Mouse (Mus musculus) brain, embryonic 18.5 days (tissue): Measurements from ENCODE around the gene Prr15l.

Experiments
- DNase-seq: peaks from one replicate; pipeline ENCODE4 v3.0.0-alpha.2; 2012; ENCODE audit warnings: low read depth, low spot score

Gene Prr15l

GRCm38 (mm10) chr11:96928088-96928487 is at the start of gene Prr15l:
TSS of gene Prr15l (plus strand) at chr11:96928104.
- DNase-seq = no peak

- no peak for DNase-seq
Measured at GRCm38 (mm10) chr11:96878715-96879114, 49.2 kb upstream of the Prr15l start.

- no peak for DNase-seq
Measured at GRCm38 (mm10) chr11:96879359-96879758, 48.5 kb upstream of the Prr15l start.

- no peak for DNase-seq
Measured at GRCm38 (mm10) chr11:96880296-96880695, 47.6 kb upstream of the Prr15l start.

- DNase-seq = no peak
Measured at GRCm38 (mm10) chr11:96885901-96886340, 42.0 kb upstream of the Prr15l start.

- DNase-seq = no peak
Measured at GRCm38 (mm10) chr11:96886942-96887546, 40.9 kb upstream of the Prr15l start.

GRCm38 (mm10) chr11:96891784-96892527 is 35.9 kb upstream of the Prr15l start:
- DNase-seq = no peak

GRCm38 (mm10) chr11:96893203-96893842 is 34.6 kb upstream of the Prr15l start:
- no peak for DNase-seq

- no peak for DNase-seq
Measured at GRCm38 (mm10) chr11:96895886-96896285, 32.0 kb upstream of the Prr15l start.

GRCm38 (mm10) chr11:96899449-96900306 is 28.2 kb upstream of the Prr15l start:
- DNase-seq = no peak

- DNase-seq = no peak
Measured at GRCm38 (mm10) chr11:96901332-96901731, 26.6 kb upstream of the Prr15l start.

GRCm38 (mm10) chr11:96902639-96903635 is 25.0 kb upstream of the Prr15l start:
- peak; percentile 62 for DNase-seq

- DNase-seq = no peak
Measured at GRCm38 (mm10) chr11:96906431-96907161, 21.3 kb upstream of the Prr15l start.

GRCm38 (mm10) chr11:96908594-96908993 is 19.3 kb upstream of the Prr15l start:
- no peak for DNase-seq

GRCm38 (mm10) chr11:96910003-96910402 is 17.9 kb upstream of the Prr15l start:
- DNase-seq = no peak

- DNase-seq = no peak
Measured at GRCm38 (mm10) chr11:96912682-96913081, 15.2 kb upstream of the Prr15l start.

- peak; percentile 98 for DNase-seq
Measured at GRCm38 (mm10) chr11:96916044-96916884, 11.6 kb upstream of the Prr15l start, which contains the start of gene Cdk5rap3. TSS of gene Cdk5rap3 (minus strand) at chr11:96916496.

- DNase-seq = no peak
Measured at GRCm38 (mm10) chr11:96916885-96917396, 11.0 kb upstream of the Prr15l start.

- no peak for DNase-seq
Measured at GRCm38 (mm10) chr11:96917415-96917814, 10.5 kb upstream of the Prr15l start.
